Mouse (Mus musculus) cortical plate, adult 2 months (tissue): Measurements from ENCODE around the gene Tarbp2.

Experiments used
- CTCF ChIP-seq: fragments of 200-500 bp; IDR thresholded peaks from 2 replicates; pipeline ENCODE4 v1.5.1; 2011; ENCODE audit warnings: mild to moderate bottlenecking, control low read depth, low read length; ENCODE audit not compliant: insufficient read depth; ENCODE audit errors: extremely low read depth
- POLR2A ChIP-seq: fragments of 200-500 bp; IDR thresholded peaks from 2 replicates; pipeline ENCODE4 v1.6.1; 2011; ENCODE audit warnings: mild to moderate bottlenecking, low read length, control low read depth; ENCODE audit not compliant: insufficient read depth; ENCODE audit errors: extremely low read depth

GRCm38 (mm10) chr15:102500479-102500878 is 17.5 kb upstream of the Tarbp2 start:
- no peak for TF ChIP-seq CTCF
- TF ChIP-seq POLR2A = no peak
